ENCODE assay signal across 7 mouse cellular contexts in the genomic region with DNA sequence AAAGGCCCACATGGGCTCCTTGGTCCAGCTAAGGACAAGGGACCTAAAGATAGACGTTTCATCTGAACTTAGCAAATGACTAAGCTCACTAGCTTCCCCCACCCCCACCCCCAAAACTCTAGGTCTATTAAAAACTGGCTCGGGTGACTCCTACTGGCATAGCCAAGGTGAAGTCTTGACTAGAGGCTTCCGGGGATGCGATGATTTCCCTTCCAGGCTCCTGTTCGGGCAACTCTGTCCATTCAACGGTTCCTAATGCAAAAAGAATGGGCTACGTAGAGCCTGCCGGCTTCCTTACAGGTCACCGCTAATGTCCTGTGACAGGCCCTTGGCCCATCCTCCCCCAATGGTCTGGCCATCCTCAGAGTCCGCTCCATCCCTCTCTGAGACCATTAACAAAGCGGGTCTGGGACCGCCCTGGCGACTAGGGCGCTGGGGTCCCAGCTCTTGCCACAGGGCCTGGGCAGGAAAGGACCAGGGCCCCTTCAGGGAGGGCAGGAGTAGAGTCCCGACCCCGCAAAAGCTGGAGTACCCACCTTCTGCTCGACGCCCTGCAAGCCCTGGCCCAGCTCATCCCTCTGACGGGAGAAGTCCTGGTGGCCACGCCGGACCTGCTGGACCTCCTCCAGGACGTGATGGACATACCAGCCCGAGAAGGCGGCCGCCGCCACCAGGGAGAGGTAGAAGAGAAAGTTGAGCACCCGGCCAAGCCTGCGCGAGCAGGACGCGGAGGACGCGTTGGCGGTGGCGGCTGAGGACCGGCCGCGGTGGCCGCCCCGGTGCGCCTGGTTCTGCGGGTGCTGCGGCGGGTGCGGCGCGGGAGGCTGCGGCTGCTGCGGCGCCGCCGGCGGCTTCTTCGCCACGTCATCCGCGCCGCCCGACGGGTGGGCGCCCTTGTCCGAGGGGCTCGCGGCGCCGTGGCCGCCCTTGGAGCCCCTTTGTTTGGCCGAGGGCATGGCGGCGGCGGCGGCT. TPM values are rescaled to one million over a fixed set of nuclear protein-coding genes. Genes with fewer than 3 reads are reported as not detected.
DNase-seq lines count a peak whose midpoint lies in the region; ATAC-seq and TF ChIP-seq lines count a peak whose summit lies in the region.

No protein-coding gene starts in this region.

- H3K4me1 ChIP-seq in brown adipose tissue, adult 24 weeks (ENCODE audit: control insufficient read depth, insufficient read depth, insufficient read length, low read length): peaks cover 5% of the 10 kb centered on the region
- peaks cover 21% of the 10 kb centered on the region; the same call in 1 of the 2 replicates for H3K4me1 ChIP-seq in forebrain, embryonic 11.5 days (replicated peaks; ENCODE audit: control insufficient read depth, insufficient read depth, low read length)
- H3K4me1 ChIP-seq in megakaryocyte, embryonic 14.5 days: peaks cover 43% of the 10 kb centered on the region
- H3K4me1 ChIP-seq in small intestine, adult 2 months (ENCODE audit: control insufficient read depth, insufficient read depth, insufficient read length, low read length): peaks cover 4% of the 10 kb centered on the region; the same call in 1 of the 2 replicates

- peak overlapping the region; percentile 72 for H3K4me3 ChIP-seq in brown adipose tissue, adult 24 weeks (ENCODE audit: insufficient read depth, low read depth, low read length)
- peak overlapping the region; percentile 89 for H3K4me3 ChIP-seq in forebrain, embryonic 11.5 days (ENCODE audit: low read depth, low read length)
- peak overlapping the region; percentile 68 for H3K4me3 ChIP-seq in left cerebral cortex, adult 2 months
- H3K4me3 ChIP-seq in megakaryocyte, embryonic 14.5 days (replicated peaks): peak overlapping the region; percentile 91
- H3K4me3 ChIP-seq in small intestine, adult 2 months (ENCODE audit: low read depth, low read length): peak overlapping the region; percentile 71

- H3K27ac ChIP-seq in brown adipose tissue, adult 24 weeks (replicated peaks; ENCODE audit: low read depth, low read length): peak overlapping the region; percentile 14; the same call in 1 of the 2 replicates
- peak overlapping the region; percentile 72 for H3K27ac ChIP-seq in forebrain, embryonic 11.5 days (ENCODE audit: low read depth, low read length)
- peak overlapping the region; percentile 37 for H3K27ac ChIP-seq in left cerebral cortex, adult 2 months
- H3K27ac ChIP-seq in small intestine, adult 2 months (ENCODE audit: insufficient read depth, low read depth, low read length): peak overlapping the region; percentile 19; the same call in 1 of the 2 replicates

- peak overlapping the region; percentile 85 for H3K4me2 ChIP-seq in forebrain, embryonic 11.5 days (ENCODE audit: low read depth, low read length, severe bottlenecking)

- peak overlapping the region; percentile 96 for H3K9ac ChIP-seq in forebrain, embryonic 11.5 days (ENCODE audit: low read length)

- TF ChIP-seq CTCF in left cerebral cortex, adult 2 months (IDR thresholded peaks at IDR 0.05): no peak; the same call in 1 of the 2 replicates
- no peak for TF ChIP-seq CTCF in small intestine, adult 2 months (IDR thresholded peaks at IDR 0.05; ENCODE audit: extremely low read depth, insufficient read length, insufficient replicate concordance, low read depth, low read length)

- H3K36me3 ChIP-seq in forebrain, embryonic 11.5 days (ENCODE audit: control insufficient read depth, insufficient read depth, low read length): peaks cover 4% of the 10 kb centered on the region
- no peaks in the 10 kb centered on the region for H3K36me3 ChIP-seq in megakaryocyte, embryonic 14.5 days (replicated peaks; ENCODE audit: low read length)
- no peaks in the 10 kb centered on the region for H3K36me3 ChIP-seq in small intestine, adult 2 months (ENCODE audit: control insufficient read depth, insufficient read depth, low read length)

- intact Hi-C loops in heart, postnatal 10 days (cut with DNase I): loop anchor here (1.0 kb wide), 2 partner anchors 18 to 64 kb away; no protein-coding TSS in a partner anchor
- intact Hi-C loops in left cerebral cortex, adult 2 months (cut with DNase I): loop anchor here (2.0 kb wide), 1 partner anchor 44 kb away; a partner anchor contains a TSS

- under 1% methylated on average over 60 of the region's 72 CpGs for WGBS in forebrain, embryonic 11.5 days
- 10% methylated on average over 72 of the region's 72 CpGs for WGBS in small intestine, adult 2 months

- no peaks in the 10 kb centered on the region for H3K9me3 ChIP-seq in forebrain, embryonic 11.5 days (ENCODE audit: control insufficient read depth, low read length)
- peaks cover 5% of the 10 kb centered on the region for H3K9me3 ChIP-seq in megakaryocyte, embryonic 14.5 days

- H3K27me3 ChIP-seq in forebrain, embryonic 11.5 days (ENCODE audit: control insufficient read depth, insufficient read depth, low read length): no peaks in the 10 kb centered on the region
- peaks cover 89% of the 10 kb centered on the region for H3K27me3 ChIP-seq in megakaryocyte, embryonic 14.5 days (replicated peaks)
- H3K27me3 ChIP-seq in small intestine, adult 2 months (ENCODE audit: control insufficient read depth, insufficient read depth, low read length): no peaks in the 10 kb centered on the region

- peak; percentile 96 for DNase-seq in Muller cell, postnatal 12 days (ENCODE audit: inconsistent ontology term)
- DNase-seq in forebrain, embryonic 11.5 days (ENCODE audit: low spot score): peak; percentile 78
- DNase-seq in heart, postnatal 10 days: peak; percentile 75 to 79
- DNase-seq in left cerebral cortex, adult 2 months (ENCODE audit: extremely low spot score in 1 of 2, low spot score in 2 of 2): peak; percentile 32 to 49

- no peak for TF ChIP-seq POLR2A in small intestine, adult 2 months (IDR thresholded peaks at IDR 0.05; ENCODE audit: low read depth, low read length)

- peak; percentile 56 for ATAC-seq in forebrain, embryonic 11.5 days (replicated peaks; ENCODE audit: low FRiP score)

RNA-seq across cellular contexts. Expression of a gene that starts 0.7 kb away (rescaled TPM):
- 2.9 TPM in 2 replicates for polyA plus RNA-seq in brown adipose tissue, adult 24 weeks (2012; ENCODE audit: insufficient read depth, insufficient read length, missing spikeins)
- polyA plus RNA-seq in forebrain, embryonic 11.5 days (2014; fragmentation: Nextera tagmentation; extraction: Ambion mirVana): 68.0 and 77.4 TPM in 2 replicates
- total RNA-seq in heart, postnatal 10 days (2021): 10 to 100 TPM; 74.8 to 86.4 TPM
- total RNA-seq in left cerebral cortex, adult 2 months (2021): 10 to 100 TPM; 21.6 to 22.8 TPM
- polyA plus RNA-seq in megakaryocyte, embryonic 14.5 days (2012; ENCODE audit: insufficient read depth, low replicate concordance): 1.5 and 2.5 TPM in 2 replicates
- 11.8 and 15.2 TPM in 2 replicates for polyA plus RNA-seq in small intestine, adult 2 months (2012; rRNA removed)

RNA-seq across cellular contexts. Expression of a gene that starts 43.2 kb away (rescaled TPM):
- 8.9 and 11.0 TPM in 2 replicates for polyA plus RNA-seq in brown adipose tissue, adult 24 weeks (2012; ENCODE audit: insufficient read depth, insufficient read length, missing spikeins)
- 4.9 and 5.1 TPM in 2 replicates for polyA plus RNA-seq in forebrain, embryonic 11.5 days (2014; fragmentation: Nextera tagmentation; extraction: Ambion mirVana)
- total RNA-seq in heart, postnatal 10 days (2021): 10 to 100 TPM; 74.1 to 78.3 TPM
- 10 to 100 TPM; 21.9 to 23.1 TPM for total RNA-seq in left cerebral cortex, adult 2 months (2021)
- polyA plus RNA-seq in megakaryocyte, embryonic 14.5 days (2012; ENCODE audit: insufficient read depth, low replicate concordance): 0.15 TPM in 1 of 2 replicates, not detected in the other
- 19.3 and 34.3 TPM in 2 replicates for polyA plus RNA-seq in small intestine, adult 2 months (2012; rRNA removed)

Comparison
In these comparisons a context has a peak if more than half of its experiments do, and no peak if none do; other contexts are left out.
1. Peak in every context shown above with its lines: DNase-seq, ATAC-seq, H3K4me3 ChIP-seq and H3K27ac ChIP-seq.
2. DNase-seq: peak in every context shown above with its lines; median percentile 96 in Muller cell, postnatal 12 days; 78 in forebrain, embryonic 11.5 days; 77 in heart, postnatal 10 days; 40 in left cerebral cortex, adult 2 months.
3. H3K27ac ChIP-seq: peak in every context shown above with its lines; median percentile 72 in forebrain, embryonic 11.5 days; 37 in left cerebral cortex, adult 2 months; 19 in small intestine, adult 2 months; 14 in brown adipose tissue, adult 24 weeks.